Mouse (Mus musculus) limb, embryonic 15.5 days (tissue): ENCODE data around the gene Parp16. TPM values are rescaled to one million over a fixed set of nuclear protein-coding genes. Genes with fewer than 3 reads are reported as not detected.

ENCODE experiments used
- ATAC-seq: fragments of 200-750 bp; cut with Nextera tagmentation; 2 replicates; pipeline ENCODE4 v1.8.0; 2017; ENCODE audit warnings: low read depth, moderate TSS enrichment; ENCODE audit not compliant: insufficient number of reproducible peaks, low FRiP score, low TSS enrichment
- H3K27ac ChIP-seq: fragments of 300-500 bp; sonication (generic); 2 replicates; pipeline ENCODE4 v1.5.1; 2015; ENCODE audit warnings: moderate library complexity, mild to moderate bottlenecking, inconsistent platforms
- H3K27me3 ChIP-seq: fragments of 300-500 bp; sonication (generic); 2 replicates; pipeline ENCODE4 v1.6.1; 2015; ENCODE audit warnings: inconsistent platforms
- H3K36me3 ChIP-seq: fragments of 300-500 bp; sonication (generic); 2 replicates; pipeline ENCODE4 v1.6.1; 2015; ENCODE audit warnings: inconsistent platforms
- H3K4me1 ChIP-seq: fragments of 300-500 bp; sonication (generic); 2 replicates; pipeline ENCODE4 v1.6.1; 2015; ENCODE audit warnings: inconsistent platforms
- H3K4me2 ChIP-seq: fragments of 300-500 bp; sonication (generic); 2 replicates; pipeline ENCODE4 v1.6.1; 2015; ENCODE audit warnings: mild to moderate bottlenecking, inconsistent platforms
- H3K4me3 ChIP-seq: fragments of 300-500 bp; sonication (generic); 2 replicates; pipeline ENCODE4 v1.5.1; 2015; ENCODE audit warnings: mild to moderate bottlenecking, inconsistent platforms
- H3K9ac ChIP-seq: fragments of 300-500 bp; sonication (generic); 2 replicates; pipeline ENCODE4 v1.6.1; 2015; ENCODE audit warnings: inconsistent platforms
- H3K9me3 ChIP-seq: fragments of 300-500 bp; sonication (generic); 2 replicates; pipeline ENCODE4 v1.6.1; 2016; ENCODE audit warnings: inconsistent platforms
- WGBS: fragments of 180-500 bp; shearing (Covaris S2); methylation state at CpG from one replicate; pipeline ENCODE4 v1.1.7; 2015; 5-methylcytosine and 5-hydroxymethylcytosine counted together
- polyA plus RNA-seq: library from polyadenylated mRNA; unstranded; fragments of >200 nt; fragmentation: Nextera tagmentation; extraction: Ambion mirVana; gene quantifications from 2 replicates; pipeline ENCODE4 v1.2.1, GENCODE M21; 2015

The Parp16 gene
- polyA plus RNA-seq, 1 experiment from 2014 or later = 6.8 TPM

GRCm38 (mm10) chr9:65238191-65238760 is 43.1 kb downstream of the Parp16 start:
- 24% methylated on average over 13 of the region's 13 CpGs for WGBS

DNA sequence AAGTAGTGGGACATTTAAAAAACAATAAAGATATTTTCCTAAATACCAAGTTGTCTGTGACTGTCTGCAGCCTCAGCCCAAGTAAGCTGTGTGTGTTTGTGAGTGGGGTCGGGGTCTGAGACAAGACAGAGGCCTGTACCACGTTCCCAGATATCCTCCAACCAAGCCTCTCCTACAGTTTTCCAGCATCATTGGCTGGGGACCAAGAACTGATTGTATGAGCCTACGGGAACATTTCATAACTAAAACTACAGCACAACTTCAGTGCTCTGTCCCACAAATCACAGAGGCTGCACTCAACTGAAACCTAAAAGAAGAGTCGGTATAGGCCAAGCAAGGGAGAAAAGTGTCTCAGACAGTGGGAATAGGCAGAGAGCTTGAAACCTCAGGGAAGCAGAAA is 44.0 kb downstream of the Parp16 start:
- 73% methylated on average over 4 of the region's 4 CpGs for WGBS
- Histone ChIP-seq H3K9ac (no peak overlapping the region), H3K4me1 (peaks cover 24% of the 10 kb centered on the region), H3K4me3 (no peak overlapping the region), H3K36me3 (peaks cover 7% of the 10 kb centered on the region; the same call in 1 of the 2 replicates), H3K4me2 (no peak overlapping the region), H3K27me3 (no peaks in the 10 kb centered on the region), H3K27ac (no peak overlapping the region), H3K9me3 (no peaks in the 10 kb centered on the region)
- ATAC-seq = no peak

More at GRCm38 (mm10) chr9:65238191-65238760, 43.1 kb downstream of the Parp16 start:
- peaks cover 19% of the 10 kb centered on the region for H3K4me1 ChIP-seq
- no peak overlapping the region for H3K4me3 ChIP-seq
- H3K9ac ChIP-seq = no peak overlapping the region
- no peaks in the 10 kb centered on the region for H3K27me3 ChIP-seq
- no peak overlapping the region for H3K27ac ChIP-seq
- H3K4me2 ChIP-seq = no peak overlapping the region
- no peaks in the 10 kb centered on the region for H3K9me3 ChIP-seq
- peaks cover 7% of the 10 kb centered on the region; the same call in 1 of the 2 replicates for H3K36me3 ChIP-seq
- ATAC-seq = no peak

DNA sequence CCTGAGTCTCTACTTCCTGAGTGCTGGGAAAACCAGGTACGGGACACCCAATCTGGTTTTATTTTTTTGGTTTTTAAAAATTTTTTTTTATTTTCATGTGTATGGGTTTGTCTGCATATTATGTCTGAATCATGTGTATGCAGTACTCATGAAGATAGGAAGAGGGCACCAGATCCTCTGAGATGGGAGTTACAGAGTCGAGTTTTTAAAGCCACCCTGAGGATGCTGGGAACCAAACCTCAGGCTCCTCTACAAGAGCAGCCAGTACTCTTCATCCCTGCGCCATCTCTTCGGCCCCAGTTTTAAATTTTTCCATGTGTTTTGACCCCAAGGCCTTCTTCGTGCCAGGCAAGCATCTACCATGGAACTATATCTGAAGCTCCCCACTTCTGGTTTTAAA is 44.6 kb downstream of the Parp16 start:
- no peak for ATAC-seq
- Histone ChIP-seq H3K27ac (no peak overlapping the region), H3K4me1 (peaks cover 30% of the 10 kb centered on the region), H3K4me2 (no peak overlapping the region), H3K9ac (no peak overlapping the region), H3K36me3 (peaks cover 6% of the 10 kb centered on the region; the same call in 1 of the 2 replicates), H3K4me3 (no peak overlapping the region), H3K27me3 (no peaks in the 10 kb centered on the region), H3K9me3 (no peaks in the 10 kb centered on the region)
- WGBS = 89% methylated on average over 5 of the region's 5 CpGs

GRCm38 (mm10) chr9:65240587-65240986 is 45.4 kb downstream of the Parp16 start:
- H3K4me1 ChIP-seq = peaks cover 30% of the 10 kb centered on the region
- peaks cover 4% of the 10 kb centered on the region; the same call in 1 of the 2 replicates for H3K36me3 ChIP-seq
- H3K27me3 ChIP-seq = no peaks in the 10 kb centered on the region
- H3K4me3 ChIP-seq = no peak overlapping the region
- H3K27ac ChIP-seq = no peak overlapping the region
- no peak for ATAC-seq
- WGBS = 77% methylated on average over 3 of the region's 3 CpGs
- no peaks in the 10 kb centered on the region for H3K9me3 ChIP-seq
- H3K4me2 ChIP-seq = no peak overlapping the region
- no peak overlapping the region for H3K9ac ChIP-seq

- Histone ChIP-seq H3K9me3 (no peaks in the 10 kb centered on the region), H3K27ac (no peak overlapping the region), H3K4me3 (no peak overlapping the region), H3K4me2 (no peak overlapping the region), H3K9ac (no peak overlapping the region), H3K27me3 (no peaks in the 10 kb centered on the region), H3K36me3 (no peaks in the 10 kb centered on the region), H3K4me1 (peaks cover 30% of the 10 kb centered on the region)
- no peak for ATAC-seq
- 61% methylated on average over 5 of the region's 5 CpGs for WGBS
Measured at GRCm38 (mm10) chr9:65241973-65242372, 46.8 kb downstream of the Parp16 start.

GRCm38 (mm10) chr9:65243249-65243648 is 48.1 kb downstream of the Parp16 start:
- Histone ChIP-seq H3K27ac (no peak overlapping the region), H3K9me3 (no peaks in the 10 kb centered on the region), H3K36me3 (no peaks in the 10 kb centered on the region), H3K27me3 (no peaks in the 10 kb centered on the region), H3K4me3 (no peak overlapping the region), H3K4me1 (peaks cover 30% of the 10 kb centered on the region), H3K4me2 (no peak overlapping the region), H3K9ac (no peak overlapping the region)
- 45% methylated on average over 4 of the region's 4 CpGs for WGBS
- ATAC-seq = no peak

- no peak overlapping the region for H3K27ac ChIP-seq
- no peak overlapping the region for H3K9ac ChIP-seq
- no peak for ATAC-seq
Measured at GRCm38 (mm10) chr9:65244036-65244806, 49.1 kb downstream of the Parp16 start.

GRCm38 (mm10) chr9:65247502-65248376 is 52.6 kb downstream of the Parp16 start:
- no peak overlapping the region for H3K4me3 ChIP-seq
- H3K4me2 ChIP-seq = no peak overlapping the region
- H3K9me3 ChIP-seq = no peaks in the 10 kb centered on the region
- H3K9ac ChIP-seq = no peak overlapping the region
- WGBS = 56% methylated on average over 16 of the region's 16 CpGs
- H3K36me3 ChIP-seq = no peaks in the 10 kb centered on the region
- H3K4me1 ChIP-seq = peaks cover 25% of the 10 kb centered on the region; the same call in 1 of the 2 replicates
- ATAC-seq = no peak
- no peak overlapping the region for H3K27ac ChIP-seq
- H3K27me3 ChIP-seq = no peaks in the 10 kb centered on the region

More at GRCm38 (mm10) chr9:65244036-65244806, 49.1 kb downstream of the Parp16 start:
- 36% methylated on average over 9 of the region's 9 CpGs for WGBS
- no peak overlapping the region for H3K4me3 ChIP-seq
- H3K9me3 ChIP-seq = no peaks in the 10 kb centered on the region
- H3K4me2 ChIP-seq = no peak overlapping the region
- H3K36me3 ChIP-seq = no peaks in the 10 kb centered on the region
- no peaks in the 10 kb centered on the region for H3K27me3 ChIP-seq
- peaks cover 25% of the 10 kb centered on the region; the same call in 1 of the 2 replicates for H3K4me1 ChIP-seq

GRCm38 (mm10) chr9:65248377-65248690 is 53.2 kb downstream of the Parp16 start:
- H3K27ac ChIP-seq = no peak overlapping the region
- whole genome bisulfite sequencing = 79% methylated on average over 5 of the region's 5 CpGs
- H3K36me3 ChIP-seq = no peaks in the 10 kb centered on the region
- ATAC-seq = no peak
- H3K4me3 ChIP-seq = no peak overlapping the region
- no peak overlapping the region for H3K4me2 ChIP-seq
- H3K27me3 ChIP-seq = no peaks in the 10 kb centered on the region
- no peak overlapping the region for H3K9ac ChIP-seq
- peaks cover 19% of the 10 kb centered on the region; the same call in 1 of the 2 replicates for H3K4me1 ChIP-seq
- H3K9me3 ChIP-seq = no peaks in the 10 kb centered on the region

DNA sequence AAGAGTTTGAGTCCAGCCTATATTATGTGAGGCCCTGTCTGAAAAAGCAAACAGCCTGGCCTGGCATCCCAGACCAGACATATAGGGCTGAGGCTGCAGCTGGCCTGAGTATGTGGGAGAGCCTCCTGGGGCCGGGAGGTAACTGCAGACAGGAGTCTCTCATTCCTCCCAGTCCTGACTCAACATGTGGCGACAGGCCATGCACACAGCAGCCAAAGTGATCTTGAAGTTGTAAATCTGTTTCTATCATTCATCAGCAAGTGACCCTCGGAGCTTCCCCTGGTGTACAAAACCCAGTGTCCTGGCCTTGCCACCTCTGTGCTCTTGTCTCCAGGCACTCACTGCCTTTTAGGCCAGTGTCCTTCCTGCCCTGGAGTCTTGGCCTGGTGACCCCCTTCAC is 56.9 kb downstream of the Parp16 start:
- no peak overlapping the region for H3K27ac ChIP-seq
- WGBS = 52% methylated on average over 3 of the region's 3 CpGs

GRCm38 (mm10) chr9:65255906-65256600 is 60.9 kb downstream of the Parp16 start:
- Histone ChIP-seq H3K27me3 (no peaks in the 10 kb centered on the region), H3K9me3 (no peaks in the 10 kb centered on the region), H3K4me1 (no peaks in the 10 kb centered on the region), H3K9ac (no peak overlapping the region), H3K4me3 (no peak overlapping the region), H3K36me3 (no peaks in the 10 kb centered on the region), H3K27ac (no peak overlapping the region), H3K4me2 (no peak overlapping the region)
- WGBS = 66% methylated on average over 11 of the region's 11 CpGs
- ATAC-seq = 0 out of 2 replicates have a peak, but pooled peaks have one; percentile 14

More for the DNA sequence above, 56.9 kb downstream of the Parp16 start:
- Histone ChIP-seq H3K27me3 (no peaks in the 10 kb centered on the region), H3K36me3 (no peaks in the 10 kb centered on the region), H3K9ac (no peak overlapping the region), H3K4me2 (no peak overlapping the region), H3K4me1 (0 out of 2 replicates have a peak, but pooled peaks cover 9% of the 10 kb centered on the region), H3K9me3 (no peaks in the 10 kb centered on the region), H3K4me3 (no peak overlapping the region)
- no peak for ATAC-seq
